Mouse (Mus musculus): ENCODE measurements around the gene Timm44. TPM values are rescaled to one million over a fixed set of nuclear protein-coding genes. Genes with fewer than 3 reads are reported as not detected.

The Timm44 gene
- total and polyA plus RNA-seq, 3 experiments, result 174 to 199 TPM; not detected in 1

GRCm38 (mm10) chr8:4267627-4268026 is 8.1 kb downstream of the Timm44 start:
- no peak overlapping the region for H3K4me3 ChIP-seq (ENCODE audit: control insufficient read depth in 1 of 2, insufficient read depth in 1 of 2, low read depth in 2 of 2, low read length in 2 of 2)
- peaks cover 0 to 22% of the 10 kb centered on the region in 2 experiments; a peak in 2 of 4 replicates for H3K36me3 ChIP-seq (ENCODE audit: control insufficient read depth in 1 of 2, insufficient read depth in 2 of 2, low read length in 2 of 2)
- no peak overlapping the region for H3K27ac ChIP-seq (ENCODE audit: control insufficient read depth, low read depth, low read length)
- H3K27me3 ChIP-seq (ENCODE audit: control insufficient read depth in 1 of 2, insufficient read depth in 2 of 2, low read length in 2 of 2), result no peaks in the 10 kb centered on the region
- TF ChIP-seq SMC3 (IDR thresholded peaks at IDR 0.05; ENCODE audit: low read depth, low read length), result peak; percentile 59
- peak; percentile 50; the same call in 1 of the 2 replicates for TF ChIP-seq ZC3H11A (IDR thresholded peaks at IDR 0.05; ENCODE audit: low read depth, low read length)
- TF ChIP-seq RAD21 (IDR thresholded peaks at IDR 0.05; ENCODE audit: low read depth, low read length), result peak; percentile 34
- no peak for TF ChIP-seq TBP (IDR thresholded peaks at IDR 0.05; ENCODE audit: low read depth, low read length)
- no peak for TF ChIP-seq POLR2AphosphoS2 (IDR thresholded peaks at IDR 0.05; ENCODE audit: low read length)
- TF ChIP-seq CTCF (IDR thresholded peaks at IDR 0.05 in 2 of 3, conservative IDR thresholded peaks at IDR 0.05 in 1 of 3; ENCODE audit: control insufficient read depth in 1 of 3, insufficient read depth in 1 of 3, low read depth in 2 of 3, low read length in 3 of 3, poor library complexity in 1 of 3, severe bottlenecking in 1 of 3), result peak; percentile 27 to 73 (median 55); a peak in 5 of 6 replicates
- no peaks in the 10 kb centered on the region for H3K9me3 ChIP-seq (replicated peaks; ENCODE audit: insufficient read depth, low read length)
- no peaks in the 10 kb centered on the region for H3K4me1 ChIP-seq (ENCODE audit: control insufficient read depth in 1 of 2, insufficient read depth in 2 of 2, low read length in 2 of 2)
- no peaks in the 10 kb centered on the region for H3K79me2 ChIP-seq (ENCODE audit: control insufficient read depth, insufficient read depth, low read length, poor library complexity)
- peak; percentile 46 for DNase-seq (ENCODE audit: low read depth, low spot score)
- H3K9ac ChIP-seq (ENCODE audit: control insufficient read depth, low read depth, low read length, poor library complexity, severe bottlenecking), result no peak overlapping the region

- Histone ChIP-seq H3K9ac (ENCODE audit: control insufficient read depth, low read depth, low read length, poor library complexity, severe bottlenecking) (no peak overlapping the region), H3K27ac (ENCODE audit: control insufficient read depth, low read depth, low read length) (no peak overlapping the region), H3K4me1 (ENCODE audit: control insufficient read depth in 1 of 2, insufficient read depth in 2 of 2, low read length in 2 of 2) (no peaks in the 10 kb centered on the region), H3K4me3 (ENCODE audit: control insufficient read depth in 1 of 2, insufficient read depth in 1 of 2, low read depth in 2 of 2, low read length in 2 of 2) (no peak overlapping the region), H3K9me3 (replicated peaks; ENCODE audit: insufficient read depth, low read length) (no peaks in the 10 kb centered on the region), H3K36me3 (ENCODE audit: control insufficient read depth in 1 of 2, insufficient read depth in 2 of 2, low read length in 2 of 2) (peaks cover 0 to 18% of the 10 kb centered on the region in 2 experiments; a peak in 2 of 4 replicates), H3K79me2 (ENCODE audit: control insufficient read depth, insufficient read depth, low read length, poor library complexity) (no peaks in the 10 kb centered on the region), H3K27me3 (ENCODE audit: control insufficient read depth in 1 of 2, insufficient read depth in 2 of 2, low read length in 2 of 2) (no peaks in the 10 kb centered on the region)
- DNase-seq (ENCODE audit: low read depth, low spot score), result no peak
- TF ChIP-seq SMC3 (IDR thresholded peaks at IDR 0.05; ENCODE audit: low read depth, low read length) (no peak), NRF1 (IDR thresholded peaks at IDR 0.05; ENCODE audit: insufficient read depth, low read depth, low read length, poor library complexity, severe bottlenecking) (no peak), RAD21 (IDR thresholded peaks at IDR 0.05; ENCODE audit: low read depth, low read length) (no peak), MEF2A (IDR thresholded peaks at IDR 0.05; ENCODE audit: extremely low read depth, insufficient replicate concordance, low read depth, low read length, poor library complexity, severe bottlenecking) (no peak), TBP (IDR thresholded peaks at IDR 0.05; ENCODE audit: low read depth, low read length) (no peak), MAFK (IDR thresholded peaks at IDR 0.05; ENCODE audit: borderline replicate concordance, low read depth, low read length) (no peak)
These were observed 10.4 kb downstream of the Timm44 start for GRCm38 (mm10) chr8:4265160-4265914.

- Histone ChIP-seq H3K4me1 (ENCODE audit: control insufficient read depth in 1 of 2, insufficient read depth in 2 of 2, low read length in 2 of 2) (peaks cover 0 to 4% of the 10 kb centered on the region in 2 experiments; a peak in 2 of 4 replicates), H3K79me2 (ENCODE audit: control insufficient read depth, insufficient read depth, low read length, poor library complexity) (no peaks in the 10 kb centered on the region), H3K36me3 (ENCODE audit: control insufficient read depth in 1 of 2, insufficient read depth in 2 of 2, low read length in 2 of 2) (peaks cover 3 to 12% of the 10 kb centered on the region in 2 experiments; a peak in 3 of 4 replicates), H3K9ac (ENCODE audit: control insufficient read depth, low read depth, low read length, poor library complexity, severe bottlenecking) (no peak overlapping the region), H3K27ac (ENCODE audit: control insufficient read depth, low read depth, low read length) (no peak overlapping the region), H3K4me3 (ENCODE audit: control insufficient read depth in 1 of 2, insufficient read depth in 1 of 2, low read depth in 2 of 2, low read length in 2 of 2) (no peak overlapping the region), H3K9me3 (replicated peaks; ENCODE audit: insufficient read depth, low read length) (no peaks in the 10 kb centered on the region), H3K27me3 (ENCODE audit: control insufficient read depth in 1 of 2, insufficient read depth in 2 of 2, low read length in 2 of 2) (no peaks in the 10 kb centered on the region)
- TF ChIP-seq KAT2A (conservative IDR thresholded peaks at IDR 0.05; ENCODE audit: low read depth, low read length) (no peak), SIN3A (IDR thresholded peaks at IDR 0.05; ENCODE audit: low read length) (no peak), MAFK (IDR thresholded peaks at IDR 0.05; ENCODE audit: borderline replicate concordance, low read depth, low read length) (no peak), TBP (IDR thresholded peaks at IDR 0.05; ENCODE audit: low read depth, low read length) (no peak), ZMIZ1 (IDR thresholded peaks at IDR 0.05; ENCODE audit: low read depth, low read length) (no peak), MAX (IDR thresholded peaks at IDR 0.05; ENCODE audit: low read length) (no peak), TCF12 (IDR thresholded peaks at IDR 0.05; ENCODE audit: low read depth, low read length) (no peak), TAL1 (IDR thresholded peaks at IDR 0.05; ENCODE audit: low read length) (no peak), CTCF (IDR thresholded peaks at IDR 0.05 in 2 of 3, conservative IDR thresholded peaks at IDR 0.05 in 1 of 3; ENCODE audit: control insufficient read depth in 1 of 3, insufficient read depth in 1 of 3, low read depth in 2 of 3, low read length in 3 of 3, poor library complexity in 1 of 3, severe bottlenecking in 1 of 3) (no peak), MAZ (IDR thresholded peaks at IDR 0.05; ENCODE audit: low read depth, low read length) (no peak), MXI1 (IDR thresholded peaks at IDR 0.05; ENCODE audit: low read depth, low read length) (no peak), NRF1 (IDR thresholded peaks at IDR 0.05; ENCODE audit: insufficient read depth, low read depth, low read length, poor library complexity, severe bottlenecking) (no peak), ZNF384 (IDR thresholded peaks at IDR 0.05; ENCODE audit: low read depth, low read length) (no peak)
- no peak for DNase-seq (ENCODE audit: low read depth, low spot score)
These were observed 12.5 kb downstream of the Timm44 start for GRCm38 (mm10) chr8:4263105-4263791.
